Mouse (Mus musculus) mesoderm, embryonic 11.5 days (tissue): ENCODE measurements around the gene Tctn1.

Experiments used
- DNase-seq: peaks from one replicate; pipeline ENCODE4 v3.0.0-alpha.2; 2012; ENCODE audit warnings: low read depth, low spot score

Gene Tctn1

DNA sequence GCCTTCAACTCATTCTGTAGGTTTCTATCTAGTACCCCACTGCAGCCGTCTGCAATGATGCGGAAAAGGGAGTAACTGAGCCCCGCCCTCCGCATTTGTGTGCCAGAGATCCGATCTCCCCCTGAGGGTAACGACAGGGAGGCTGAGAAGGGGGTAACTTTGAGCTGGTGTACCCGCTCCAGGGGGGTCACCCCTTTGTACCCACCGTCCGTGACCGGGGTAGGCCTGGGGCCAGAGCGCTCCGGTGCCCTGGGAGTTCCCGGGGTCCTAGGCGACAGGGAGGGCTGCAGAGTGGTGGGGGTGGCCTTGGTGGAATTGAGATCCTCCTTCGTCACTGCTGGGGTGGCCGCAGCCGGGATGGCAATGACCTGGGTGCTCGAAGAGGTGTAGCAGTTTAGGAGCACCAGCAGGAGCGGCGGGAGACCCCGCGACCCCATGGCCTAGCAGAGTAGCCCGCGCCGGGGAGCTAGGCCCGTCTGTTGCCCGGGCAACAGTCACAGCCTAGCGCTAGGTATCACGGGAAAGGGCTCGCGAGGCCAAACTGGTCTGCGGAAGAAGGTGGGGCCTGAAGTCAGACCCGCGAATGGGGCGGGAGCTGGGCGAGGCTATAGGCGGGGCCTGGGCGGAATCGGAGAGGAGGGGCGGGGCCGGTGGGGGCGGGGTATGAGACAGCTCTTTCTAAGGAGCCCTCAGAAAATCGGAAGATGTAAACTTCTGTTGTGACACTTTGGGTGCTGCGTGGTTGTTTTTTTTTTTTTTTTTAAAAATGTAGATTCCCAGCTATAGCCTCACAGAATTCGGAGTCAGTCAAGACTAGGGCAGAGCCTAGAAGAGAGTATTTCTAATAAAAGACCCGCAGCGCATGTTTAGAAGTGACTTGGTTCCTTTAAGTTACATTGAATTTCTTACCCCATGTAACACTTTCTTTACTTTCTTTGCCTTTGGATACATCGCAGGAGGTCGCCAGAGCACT lies at the start of gene Tctn1:
Tctn1 (minus strand) TSS at position 528 of the 973 bp plus-strand sequence.
- peak; percentile 96 for DNase-seq

DNA sequence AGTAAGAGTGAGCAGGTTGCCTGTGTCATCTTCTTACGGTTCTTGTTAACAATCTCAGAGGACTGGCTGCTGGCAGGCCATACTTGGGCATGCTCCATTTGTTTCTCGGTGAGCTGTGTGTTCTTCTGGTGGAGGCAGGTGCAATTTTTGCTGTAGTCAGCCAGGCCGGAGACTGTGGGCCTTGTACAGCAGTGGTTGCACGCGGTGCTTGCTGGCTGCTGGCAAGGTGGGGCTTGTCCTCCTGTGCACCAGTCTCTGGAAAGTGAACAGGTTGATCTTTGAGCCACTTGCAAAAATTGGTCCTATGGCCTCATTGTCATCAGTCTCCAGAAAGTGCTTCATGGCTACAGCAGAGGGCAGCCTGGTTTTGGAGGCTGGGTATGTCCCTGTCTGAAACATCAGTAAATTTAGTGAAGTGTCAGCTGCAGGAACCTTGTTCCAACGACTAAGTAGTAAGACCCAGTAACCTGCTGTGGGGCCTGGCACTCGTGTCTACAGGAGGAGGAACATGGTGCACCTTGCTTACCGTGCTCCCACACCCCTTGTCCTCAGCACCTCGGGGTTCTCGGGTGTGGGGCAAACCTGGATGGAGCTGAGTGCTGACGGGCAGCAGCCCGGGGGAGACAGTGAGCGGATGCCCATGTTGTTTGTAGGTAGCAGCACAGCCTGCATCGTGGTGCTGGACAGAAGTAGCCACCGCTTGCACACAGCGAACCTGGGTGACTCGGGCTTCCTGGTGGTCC lies 48.9 kb upstream of the Tctn1 start:
- DNase-seq, result no peak

DNA sequence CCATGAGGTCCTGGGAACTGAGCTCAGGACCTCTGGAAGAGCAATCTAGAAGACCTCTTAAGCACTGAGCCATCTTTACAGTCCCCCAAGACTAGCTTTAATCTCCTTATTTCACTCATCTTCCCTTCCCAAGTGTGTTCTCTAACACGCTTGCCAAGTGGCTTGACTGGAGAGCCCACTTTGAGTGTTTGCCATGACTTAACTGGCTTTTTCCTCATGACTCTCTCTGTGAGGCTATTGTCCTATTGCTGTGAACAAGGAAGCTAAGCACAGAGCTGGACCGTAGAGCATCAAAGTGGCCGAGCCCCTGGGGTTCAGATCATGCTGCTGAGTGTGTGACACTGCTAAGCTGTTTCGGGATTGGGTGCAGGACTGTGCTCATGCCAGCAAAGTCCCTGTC lies 48.1 kb upstream of the Tctn1 start:
- no peak for DNase-seq

DNA sequence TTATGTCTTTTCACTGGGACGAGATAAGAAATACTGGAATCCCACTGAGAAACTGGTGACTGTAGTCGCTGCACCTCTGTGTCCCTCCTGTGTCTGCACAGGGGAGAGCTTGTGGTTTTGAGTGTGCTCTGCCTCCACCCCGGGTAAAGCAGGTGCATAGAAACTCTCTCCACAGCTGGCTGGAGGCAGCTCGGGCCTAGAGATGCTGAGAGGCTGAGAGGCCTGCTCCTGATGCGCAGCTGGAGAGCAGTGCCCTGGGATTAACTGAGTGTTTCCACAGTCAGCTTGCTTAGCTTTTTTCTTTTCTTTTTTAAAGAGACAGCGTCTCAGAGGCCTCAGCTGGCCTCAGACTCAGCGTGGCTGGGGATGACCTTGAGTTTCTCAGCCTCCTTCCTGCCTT lies 47.4 kb upstream of the Tctn1 start:
- DNase-seq, result no peak

DNA sequence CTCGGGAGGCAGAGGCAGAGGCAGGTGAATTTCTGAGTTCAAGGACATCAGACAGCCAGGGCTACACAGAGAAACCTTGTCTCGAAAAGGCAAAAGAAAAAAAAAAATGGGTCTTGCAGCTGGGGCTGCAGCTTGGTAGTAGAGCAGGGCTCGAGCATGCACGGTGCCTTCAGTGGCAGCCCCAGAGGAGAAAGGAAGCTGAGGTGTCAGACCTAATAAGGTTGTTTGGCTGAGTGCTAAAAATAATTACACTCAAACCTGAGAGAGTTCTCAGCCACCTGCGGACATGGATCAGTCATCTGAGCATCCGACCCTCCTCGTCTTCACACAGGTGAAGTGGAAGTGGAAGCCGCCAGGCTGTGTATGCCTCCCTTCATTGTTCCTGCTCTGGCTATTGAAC lies 46.4 kb upstream of the Tctn1 start:
- DNase-seq, result no peak

DNA sequence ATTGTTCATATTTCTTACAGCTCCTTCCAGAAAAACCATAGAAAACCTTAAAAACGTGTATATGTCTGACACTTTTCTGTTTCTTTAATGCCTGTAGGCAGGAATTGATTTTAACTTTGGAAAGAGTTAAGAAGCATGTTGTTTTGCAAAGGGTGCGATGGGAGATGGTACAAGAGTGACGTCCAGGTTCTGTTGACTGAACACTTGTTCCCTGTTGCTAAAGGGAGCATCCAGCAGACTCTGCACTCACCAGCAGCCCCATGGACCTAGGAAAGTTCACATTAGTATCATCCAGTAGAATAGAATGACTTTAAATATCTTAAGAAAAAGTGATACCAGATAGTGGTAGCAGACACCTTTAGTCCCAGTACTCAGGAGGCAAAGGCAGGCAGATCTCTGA lies 42.3 kb upstream of the Tctn1 start:
- DNase-seq, result no peak

DNA sequence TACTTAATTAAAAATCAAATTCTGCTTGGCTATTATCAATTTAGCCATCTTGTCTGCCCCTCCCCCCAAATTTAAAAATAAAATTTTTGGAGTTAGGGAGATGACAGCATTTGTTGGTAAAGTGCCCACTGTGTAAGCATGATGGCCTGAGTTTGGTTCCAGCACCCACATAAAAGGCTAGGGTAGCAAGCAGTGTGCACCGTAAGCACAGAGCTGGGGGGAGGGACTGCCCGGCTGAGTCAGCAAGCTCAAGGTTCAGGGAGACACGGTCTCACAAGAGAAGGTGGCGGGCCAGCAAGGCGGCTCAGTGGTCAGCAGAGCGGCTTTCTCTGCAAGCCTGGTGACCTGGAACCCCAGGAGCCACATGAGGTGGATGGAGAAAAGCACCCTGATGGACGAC lies 41.2 kb upstream of the Tctn1 start:
- DNase-seq, result no peak

DNA sequence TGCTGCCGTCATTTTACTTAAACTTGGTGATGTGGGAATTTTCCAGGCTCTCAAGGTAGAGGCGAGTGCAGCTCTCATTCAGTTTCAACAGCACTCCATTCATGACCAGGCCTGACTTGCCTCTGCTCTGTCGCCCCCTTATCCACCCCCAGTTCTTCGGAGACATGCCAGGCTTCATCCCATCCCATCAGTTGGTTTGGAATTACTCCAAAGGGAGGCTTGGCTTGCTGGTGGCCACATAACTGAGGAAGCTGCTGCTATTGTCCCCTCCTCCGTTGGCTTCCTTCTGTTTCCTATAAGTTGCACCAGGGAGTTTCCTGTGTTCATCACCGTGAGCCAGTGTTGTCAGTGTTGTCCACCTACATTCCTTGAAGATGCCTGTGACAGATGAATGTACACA lies 40.3 kb upstream of the Tctn1 start:
- DNase-seq, result no peak

DNA sequence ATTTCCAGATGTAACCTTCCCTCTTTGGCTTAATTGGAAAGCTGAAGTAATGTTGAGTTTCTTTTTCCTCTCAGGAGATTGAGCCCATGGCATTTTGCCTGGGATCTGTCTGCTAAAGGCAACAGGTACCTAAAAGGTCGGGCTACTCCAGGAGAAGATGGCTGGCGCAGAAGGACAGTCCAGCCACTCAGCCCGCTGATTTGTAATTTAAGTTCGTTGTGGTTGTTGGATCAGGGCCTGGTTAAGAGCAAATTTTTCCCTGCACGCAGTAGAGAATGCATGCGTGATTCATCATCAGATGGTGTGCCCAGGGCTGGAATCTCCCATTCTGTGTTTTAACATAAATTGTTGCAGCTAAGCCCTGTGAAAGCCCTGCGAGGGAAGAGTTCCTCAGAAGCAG lies 39.7 kb upstream of the Tctn1 start:
- no peak for DNase-seq

DNA sequence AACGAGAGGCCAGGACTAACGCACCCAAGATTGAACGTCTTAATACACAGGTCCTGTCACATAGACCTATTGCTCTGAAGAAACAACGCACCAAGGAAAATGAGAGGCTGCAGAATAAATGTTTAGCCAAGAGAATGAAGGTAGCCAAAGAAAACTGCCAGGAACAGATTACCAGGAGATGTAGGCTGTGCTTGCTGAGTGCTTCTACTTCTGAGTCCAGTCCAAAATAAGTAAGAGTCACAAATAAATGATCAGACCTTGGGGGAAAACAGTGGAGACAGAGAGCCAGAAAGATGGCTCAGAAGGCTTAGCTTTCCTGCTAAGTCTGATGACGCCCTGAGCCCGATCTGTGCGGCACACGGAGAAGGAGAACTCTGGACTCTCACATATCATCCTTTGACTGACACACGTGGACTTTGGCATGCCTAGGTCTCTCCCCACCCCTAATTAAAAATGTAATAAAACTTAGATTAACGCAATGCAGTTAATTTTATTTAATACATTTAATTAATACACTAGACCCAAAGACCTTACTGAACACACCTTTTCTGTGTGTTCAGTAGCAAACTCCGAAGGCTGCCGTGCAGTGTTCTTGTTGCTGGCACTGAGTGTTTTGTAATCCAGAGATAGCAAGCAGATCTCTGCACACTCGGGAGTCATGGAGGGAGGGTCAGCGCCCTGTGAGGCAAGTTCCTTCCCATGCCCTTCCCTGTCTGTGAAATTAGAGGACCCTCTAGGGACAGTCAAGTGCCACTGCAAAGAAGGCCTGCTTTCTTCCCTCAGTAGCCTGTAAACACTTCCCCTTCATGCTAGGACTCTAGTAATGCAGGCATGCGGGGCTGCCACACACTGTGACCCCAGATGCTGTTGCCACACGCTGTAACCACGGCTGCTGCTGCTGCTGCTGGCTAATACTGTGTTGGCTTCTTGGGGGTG lies 38.8 kb upstream of the Tctn1 start:
- no peak for DNase-seq

DNA sequence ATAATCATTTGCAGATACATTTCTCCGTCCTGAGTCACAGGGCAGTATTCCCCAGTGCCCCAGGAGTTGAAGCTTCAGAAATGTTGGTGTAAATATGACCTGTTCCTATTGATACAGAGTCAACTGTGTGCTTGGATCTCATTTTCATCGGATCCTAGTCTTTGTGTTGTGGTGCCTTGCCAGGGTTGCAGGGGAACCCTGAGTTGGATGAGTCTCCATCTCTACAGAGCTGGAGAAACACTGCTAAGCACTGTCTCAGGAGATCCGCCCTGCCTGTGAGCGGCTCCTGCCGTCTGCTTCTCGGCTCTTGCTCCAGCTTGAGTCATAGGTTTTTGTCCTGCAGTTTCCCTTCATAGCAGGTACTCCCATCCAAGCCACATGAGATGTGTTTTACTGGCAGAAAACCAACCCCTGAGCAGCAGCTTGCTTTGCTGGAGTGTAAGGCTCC lies 35.8 kb upstream of the Tctn1 start:
- DNase-seq, result no peak

DNA sequence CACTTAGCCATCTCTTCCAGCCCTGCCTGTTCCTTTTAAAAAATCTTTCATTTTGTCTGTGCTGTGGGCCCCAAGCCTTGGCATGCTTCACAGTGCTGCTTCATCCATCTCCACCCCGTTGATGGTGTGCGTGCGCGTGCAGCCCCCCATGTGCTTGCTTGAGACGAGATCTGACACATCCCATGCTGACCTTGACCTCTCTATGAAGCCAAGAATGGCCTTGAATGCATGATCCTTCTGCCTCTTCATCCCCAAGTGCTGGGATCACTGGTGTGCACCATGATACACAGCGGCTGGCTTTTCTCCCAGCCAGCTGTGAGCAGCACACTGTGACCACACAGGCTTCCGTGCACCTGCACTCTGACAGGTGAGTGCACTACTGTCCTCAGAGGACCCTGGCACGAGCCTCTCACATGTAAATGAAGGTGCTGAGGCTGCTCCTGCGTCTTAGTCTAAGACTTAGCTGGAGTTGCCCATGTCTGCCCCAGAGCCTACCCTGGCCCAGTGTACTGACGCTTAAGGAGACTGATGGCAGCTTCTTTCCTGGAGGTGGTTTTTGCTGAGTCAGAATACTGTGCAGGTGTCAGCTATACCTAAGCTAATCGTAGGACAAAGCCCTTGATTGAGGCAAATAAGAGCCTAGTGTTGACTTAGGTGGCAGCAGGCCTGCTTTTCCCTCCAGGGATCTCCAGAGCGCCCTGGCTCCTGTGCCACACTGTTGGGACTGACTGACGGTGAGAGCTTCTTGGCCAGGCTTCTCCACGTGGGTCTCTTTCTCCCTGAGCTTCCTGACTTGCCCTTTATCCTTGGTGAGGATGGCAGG lies 31.1 kb upstream of the Tctn1 start:
- no peak for DNase-seq

DNA sequence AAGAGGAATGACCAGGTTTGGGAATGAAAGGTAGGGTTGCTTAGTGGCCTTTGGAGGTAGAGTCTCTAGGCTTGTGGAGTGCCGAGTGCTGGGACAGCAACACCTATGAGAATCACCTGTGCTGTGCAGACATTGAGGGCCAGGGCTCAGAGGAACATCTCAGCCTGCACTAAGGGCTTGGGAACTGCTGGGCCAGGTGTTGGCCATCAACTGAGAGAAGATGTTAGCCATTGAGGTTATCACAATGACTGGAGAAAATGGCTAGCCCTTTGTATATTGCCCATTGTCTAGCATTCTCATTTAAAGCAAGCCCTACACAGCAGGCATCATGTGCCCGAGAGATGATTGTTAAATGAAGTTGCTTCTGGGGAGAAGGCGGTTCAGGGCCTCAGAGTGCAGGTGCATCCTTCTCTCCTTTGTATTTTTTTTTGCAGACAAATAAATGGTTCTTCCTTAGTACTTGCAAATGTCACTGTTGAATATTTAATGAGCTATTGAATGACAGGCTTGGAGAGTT lies 30.0 kb upstream of the Tctn1 start:
- no peak for DNase-seq

DNA sequence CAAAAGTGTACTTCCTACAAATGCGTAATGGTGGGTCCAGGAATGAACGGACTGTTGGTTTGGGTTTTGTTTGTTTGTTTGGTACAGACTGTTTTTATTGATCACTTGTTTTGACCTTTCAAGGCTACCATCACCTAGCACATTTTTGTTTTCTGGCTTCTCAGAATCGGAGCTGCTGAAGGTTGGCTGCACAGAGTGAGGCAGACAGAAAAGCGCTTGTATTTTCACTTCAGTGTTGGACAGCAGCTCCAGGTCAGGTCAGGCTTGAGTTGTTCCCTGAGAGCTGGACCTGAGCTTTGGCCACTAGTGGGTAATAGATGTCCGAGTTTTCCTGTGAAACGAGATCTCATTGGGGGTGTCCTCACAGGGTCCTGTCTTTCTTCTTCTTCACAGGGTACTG lies 28.9 kb upstream of the Tctn1 start:
- no peak for DNase-seq

DNA sequence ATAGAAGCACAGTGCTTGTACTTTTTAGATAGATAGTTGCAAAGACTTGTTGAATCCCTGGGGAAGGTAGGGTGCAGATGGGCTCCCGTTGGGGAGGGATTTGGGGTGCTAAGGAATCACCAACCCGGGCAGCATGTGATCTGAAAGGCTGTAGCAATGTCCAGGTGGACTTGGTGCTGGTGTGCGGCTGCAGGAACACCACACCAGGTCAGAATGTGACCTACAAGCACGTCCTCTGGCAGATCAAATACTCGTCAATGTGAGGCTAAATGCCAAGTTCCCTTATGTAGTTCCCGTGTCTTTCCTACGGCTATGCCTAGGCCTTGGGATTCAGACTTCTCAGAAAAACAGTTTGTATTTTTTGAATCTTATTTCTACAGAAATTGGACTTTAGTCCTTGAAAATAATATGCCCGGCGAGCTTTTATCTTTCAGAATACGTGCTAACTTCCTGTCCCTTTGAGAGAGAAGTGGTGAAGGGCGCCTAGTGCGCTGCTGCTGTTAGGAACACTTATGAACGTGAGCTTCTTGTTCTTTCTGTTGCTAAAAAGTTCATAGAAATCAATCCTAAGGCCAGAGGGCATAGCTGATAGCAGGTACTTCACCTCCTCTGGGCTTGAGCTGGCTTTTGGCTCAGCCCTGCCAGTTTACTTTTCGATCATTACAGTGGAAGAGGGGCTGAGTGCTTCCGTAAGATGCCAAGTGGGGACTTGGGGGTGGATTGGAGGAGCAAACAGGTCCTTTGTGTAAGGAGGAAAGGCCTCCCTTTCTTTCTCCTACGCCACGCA lies 27.5 kb upstream of the Tctn1 start:
- no peak for DNase-seq

DNA sequence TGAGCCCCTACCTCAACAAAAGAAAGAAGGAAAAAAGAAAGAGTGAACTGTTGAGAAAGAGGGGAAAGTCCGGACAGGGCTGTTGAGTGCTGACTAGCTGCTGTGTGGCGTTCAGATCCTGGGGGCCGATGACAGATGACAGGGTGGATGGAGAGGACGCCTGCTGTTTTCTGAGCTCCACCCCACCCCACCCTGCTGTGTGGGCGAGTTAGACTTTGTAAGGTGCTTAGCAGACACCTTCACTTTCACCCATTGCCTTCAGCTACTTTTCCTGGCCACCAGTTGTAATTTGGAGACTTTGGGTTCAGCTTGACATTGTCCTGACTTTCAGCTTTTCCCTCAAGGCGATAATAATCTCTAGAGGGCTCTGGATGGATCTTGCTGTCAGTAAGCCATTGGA lies 26.9 kb upstream of the Tctn1 start:
- DNase-seq, result no peak

DNA sequence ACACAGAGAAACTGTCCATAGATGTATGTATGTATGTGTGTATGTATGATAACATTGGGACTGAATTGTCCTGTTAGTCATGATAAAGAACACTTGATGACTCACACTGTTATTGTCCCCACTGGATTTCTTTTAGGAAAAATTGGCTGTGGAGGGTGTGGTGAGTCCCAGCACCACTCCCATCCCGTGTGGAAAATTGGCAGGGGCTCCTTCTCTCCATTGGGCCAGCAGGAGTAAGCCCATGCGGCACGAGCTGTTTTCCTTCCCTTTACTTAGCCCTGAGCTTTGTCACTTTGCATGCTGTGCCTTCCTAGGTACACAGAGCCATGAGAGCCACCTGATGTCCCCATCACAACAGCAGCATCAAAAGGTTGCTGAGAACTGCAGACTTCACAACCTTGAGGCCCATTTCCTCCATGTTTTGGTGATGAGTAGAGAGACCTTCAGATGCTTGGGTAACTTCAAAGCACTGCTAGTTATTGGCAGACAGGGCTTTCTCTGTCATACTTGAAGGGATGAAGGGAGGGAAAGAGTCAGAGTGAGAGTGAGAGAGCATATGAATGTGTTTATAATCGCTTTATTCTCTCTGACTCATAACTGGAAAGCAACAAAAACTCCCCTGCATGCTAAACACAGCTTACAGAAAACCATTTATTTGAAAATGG lies 24.0 kb upstream of the Tctn1 start:
- no peak for DNase-seq

DNA sequence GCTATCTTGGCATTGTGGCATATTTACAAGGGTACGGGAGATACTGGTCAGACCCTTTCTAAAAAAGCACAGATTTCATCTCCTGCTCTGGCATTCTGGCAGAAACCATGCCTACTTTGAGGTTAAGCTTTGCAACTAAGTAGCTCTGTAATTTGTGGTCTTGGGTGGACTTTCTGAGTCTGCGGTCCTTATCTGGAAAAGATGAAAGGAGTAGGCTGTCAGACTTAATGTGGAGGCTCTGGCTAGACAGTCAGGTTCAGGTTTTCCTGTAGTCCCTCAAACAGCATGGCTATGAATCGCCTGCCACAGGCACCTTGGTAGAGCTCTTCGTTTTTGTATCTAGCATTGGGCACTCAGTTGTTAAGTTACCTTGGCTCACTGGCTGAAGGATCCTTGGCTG lies 22.8 kb upstream of the Tctn1 start:
- no peak for DNase-seq

DNA sequence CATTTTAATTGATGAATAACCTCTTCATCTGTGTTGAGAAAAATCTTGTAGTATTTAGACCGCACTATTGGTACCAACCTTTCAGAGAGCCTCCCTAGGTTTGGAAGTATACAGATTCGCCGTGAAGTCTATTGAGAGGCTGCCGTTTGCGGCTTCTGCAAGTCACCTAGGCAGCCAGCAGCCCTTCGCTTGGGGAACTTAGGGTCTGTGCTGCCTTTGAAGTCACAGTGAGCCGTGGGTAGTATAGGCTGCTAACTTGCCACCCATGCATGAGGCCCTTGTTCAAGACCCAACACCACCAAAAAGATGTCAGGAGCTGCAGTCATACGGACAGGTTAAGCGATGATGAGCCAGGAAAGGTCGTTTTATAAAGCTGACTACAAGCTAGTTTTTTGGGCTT lies 21.9 kb upstream of the Tctn1 start:
- no peak for DNase-seq
